ENCODE assay signal across 13 mouse cellular contexts in genomic region chr14:78059878-78060608, GRCm38 (mm10). TPM values are rescaled to one million over a fixed set of nuclear protein-coding genes. Genes with fewer than 3 reads are reported as not detected.
DNase-seq lines count a peak whose midpoint lies in the region; ATAC-seq lines count a peak whose summit lies in the region.
"Had no signal": no experiment of that assay in that cellular context is flagged by ENCODE, and none has a peak within 500 bp of the region (broad histone marks: within the 10 kb centered on the region; RNA-seq: fewer than 3 reads in every experiment).

No protein-coding gene starts in this region.

- ATAC-seq in hindbrain, embryonic 13.5 days (ENCODE audit: low FRiP score): peak; percentile 90
- peak; percentile 37; the same call in 1 of the 2 replicates for ATAC-seq in midbrain, embryonic 15.5 days (replicated peaks)
- ATAC-seq: intestine, embryonic 16.5 days had no signal

- no peaks in the 10 kb centered on the region for H3K36me3 ChIP-seq in hindbrain, embryonic 13.5 days
- no peaks in the 10 kb centered on the region for H3K36me3 ChIP-seq in midbrain, embryonic 15.5 days (replicated peaks)
- H3K36me3 ChIP-seq: heart, embryonic 13.5 days had no signal

- peak; percentile 29 for DNase-seq in MN1 (ENCODE audit: low spot score)
- peak; percentile 27 for DNase-seq in Muller cell, postnatal 12 days (ENCODE audit: inconsistent ontology term)
- no peak for DNase-seq in adrenal gland, adult 18-20 months (ENCODE audit: low spot score in 2 of 2)
- DNase-seq in adrenal gland, adult 8-10 months: no peak
- DNase-seq in ovary, adult 18-20 months (ENCODE audit: low spot score): no peak
- DNase-seq: gastrocnemius, adult 2 months; lung, embryonic 14.5 days had no signal

- no peak overlapping the region for H3K9ac ChIP-seq in hindbrain, embryonic 13.5 days
- no peak overlapping the region for H3K9ac ChIP-seq in midbrain, embryonic 15.5 days
- H3K9ac ChIP-seq: heart, embryonic 13.5 days; lung, embryonic 14.5 days had no signal

- WGBS in hindbrain, embryonic 13.5 days: 42% methylated on average over 9 of the region's 9 CpGs
- WGBS in midbrain, embryonic 15.5 days: 37% methylated on average over 9 of the region's 9 CpGs

- peaks cover 13% of the 10 kb centered on the region for H3K4me1 ChIP-seq in hindbrain, embryonic 13.5 days (replicated peaks)
- H3K4me1 ChIP-seq in midbrain, embryonic 15.5 days: peaks cover 9% of the 10 kb centered on the region

- peak overlapping the region; percentile 61 for H3K27ac ChIP-seq in hindbrain, embryonic 13.5 days
- peak overlapping the region; percentile 56 for H3K27ac ChIP-seq in midbrain, embryonic 15.5 days
- H3K27ac ChIP-seq: gastrocnemius, adult 2 months; heart, embryonic 13.5 days; left cerebral cortex, adult 2 months had no signal

- H3K4me3 ChIP-seq in hindbrain, embryonic 13.5 days: no peak overlapping the region
- H3K4me3 ChIP-seq in midbrain, embryonic 15.5 days: no peak overlapping the region
- H3K4me3 ChIP-seq: gastrocnemius, adult 2 months; heart, embryonic 13.5 days; left cerebral cortex, adult 2 months had no signal

- H3K4me2 ChIP-seq in hindbrain, embryonic 13.5 days: peak overlapping the region; percentile 27
- no peak overlapping the region for H3K4me2 ChIP-seq in midbrain, embryonic 15.5 days
- H3K4me2 ChIP-seq: heart, embryonic 13.5 days; lung, embryonic 14.5 days had no signal

- no peaks in the 10 kb centered on the region for H3K9me3 ChIP-seq in hindbrain, embryonic 13.5 days
- H3K9me3 ChIP-seq in midbrain, embryonic 15.5 days: no peaks in the 10 kb centered on the region

- no peaks in the 10 kb centered on the region for H3K27me3 ChIP-seq in hindbrain, embryonic 13.5 days
- H3K27me3 ChIP-seq in midbrain, embryonic 15.5 days (replicated peaks): no peaks in the 10 kb centered on the region
- H3K27me3 ChIP-seq: heart, embryonic 13.5 days had no signal

RNA-seq across cellular contexts. Expression of gene Fam216b, which starts 28.8 kb away (rescaled TPM):
- 0.12 and 0.44 TPM in 2 replicates for polyA plus RNA-seq in hindbrain, embryonic 13.5 days (2015; fragmentation: Nextera tagmentation; extraction: Ambion mirVana)
- 1.3 and 1.5 TPM in 2 replicates for polyA plus RNA-seq in midbrain, embryonic 15.5 days (2015; fragmentation: Nextera tagmentation; extraction: Ambion mirVana)
- total RNA-seq in adrenal gland, adult 18-20 months (2021): not detected
- total RNA-seq in adrenal gland, adult 8-10 months (2022): not detected
- total RNA-seq: gastrocnemius, adult 2 months; left cerebral cortex, adult 2 months had no signal
- polyA plus RNA-seq: heart, embryonic 13.5 days; intestine, embryonic 16.5 days; lung, embryonic 14.5 days; testis, adult 2 months had no signal

Comparison
In these comparisons a context has a peak if more than half of its experiments do, and no peak if none do; other contexts are left out.
1. DNase-seq: peak in MN1 (single experiment) and Muller cell, postnatal 12 days (single experiment); none in adrenal gland, adult 18-20 months (0 of 2), adrenal gland, adult 8-10 months (single experiment) and ovary, adult 18-20 months (single experiment).